Mouse (Mus musculus): ENCODE results near the gene Zfp28.

DNA sequence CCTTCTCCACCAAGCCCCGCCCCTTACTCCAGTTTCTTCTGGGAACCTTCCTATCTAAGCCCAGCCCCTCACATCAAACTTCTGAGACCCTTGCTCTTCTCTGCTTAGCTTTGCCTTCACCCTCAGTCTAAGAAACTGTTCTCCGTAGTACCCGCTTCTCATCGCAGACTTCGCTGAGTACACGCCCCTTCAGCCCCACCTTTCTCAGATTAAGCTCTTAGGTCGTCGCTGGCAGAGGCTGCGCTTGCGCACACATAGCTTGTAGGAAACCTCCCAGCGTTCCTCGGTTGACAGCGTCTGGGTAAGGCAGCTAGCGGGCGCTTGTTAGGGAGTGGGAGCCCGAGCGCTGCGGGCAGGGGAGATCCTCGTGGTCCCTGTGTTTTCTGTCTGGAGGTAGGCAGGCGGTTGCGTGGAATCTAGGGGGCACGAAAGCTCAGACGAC, 20.0 kb upstream of the Zfp28 start, which contains the start of gene Zfp78:
- 0 out of 2 replicates have a peak, but pooled peaks have one; percentile 21 for TF ChIP-seq CTCF (IDR thresholded peaks at IDR 0.05; ENCODE audit: borderline replicate concordance, control insufficient read depth, extremely low read depth, insufficient read depth, low read length, poor library complexity)
- peak; percentile 43; the same call in 1 of the 2 replicates for TF ChIP-seq POLR2A (IDR thresholded peaks at IDR 0.05; ENCODE audit: control insufficient read depth, extremely low read depth, insufficient read depth, low read length, poor library complexity)

All from thymus, adult 2 months (tissue).